Mouse (Mus musculus) A20 (cell line): Measurements from ENCODE around the gene Zbtb20.

ENCODE experiments used
- DNase-seq: peaks from one replicate; pipeline ENCODE4 v3.0.0-alpha.2; 2011; ENCODE audit warnings: low read depth, low spot score

Zbtb20 gene

DNA sequence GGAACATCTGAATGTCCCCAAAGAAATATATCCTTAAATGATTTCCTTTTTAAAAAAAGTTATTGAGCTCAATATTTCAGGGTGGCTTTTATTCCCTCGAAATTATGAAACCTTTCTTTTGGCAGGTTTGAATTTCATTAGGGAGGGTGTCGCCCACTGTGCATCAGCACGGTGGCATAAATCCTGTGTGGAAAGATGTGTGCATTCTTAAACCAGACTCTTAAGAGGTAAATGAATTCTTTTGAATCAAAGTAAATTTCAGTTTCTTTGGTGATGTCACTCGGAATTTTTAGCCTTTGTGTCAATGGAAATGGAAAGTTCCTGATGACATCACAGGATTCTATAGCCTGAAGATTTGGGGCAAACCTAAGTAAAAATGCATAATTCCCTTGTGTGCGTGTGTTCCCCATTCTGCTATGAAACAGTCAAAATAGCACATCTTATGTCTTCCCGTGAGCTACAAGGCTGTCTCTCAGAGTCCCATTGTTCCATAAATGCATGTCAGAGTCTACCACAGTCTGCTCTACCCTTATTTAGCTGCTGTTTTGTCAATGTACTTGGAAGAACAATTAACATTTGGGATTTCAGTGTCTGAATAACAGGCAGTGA is 318.1 kb downstream of the Zbtb20 start:
- no peak for DNase-seq

DNA sequence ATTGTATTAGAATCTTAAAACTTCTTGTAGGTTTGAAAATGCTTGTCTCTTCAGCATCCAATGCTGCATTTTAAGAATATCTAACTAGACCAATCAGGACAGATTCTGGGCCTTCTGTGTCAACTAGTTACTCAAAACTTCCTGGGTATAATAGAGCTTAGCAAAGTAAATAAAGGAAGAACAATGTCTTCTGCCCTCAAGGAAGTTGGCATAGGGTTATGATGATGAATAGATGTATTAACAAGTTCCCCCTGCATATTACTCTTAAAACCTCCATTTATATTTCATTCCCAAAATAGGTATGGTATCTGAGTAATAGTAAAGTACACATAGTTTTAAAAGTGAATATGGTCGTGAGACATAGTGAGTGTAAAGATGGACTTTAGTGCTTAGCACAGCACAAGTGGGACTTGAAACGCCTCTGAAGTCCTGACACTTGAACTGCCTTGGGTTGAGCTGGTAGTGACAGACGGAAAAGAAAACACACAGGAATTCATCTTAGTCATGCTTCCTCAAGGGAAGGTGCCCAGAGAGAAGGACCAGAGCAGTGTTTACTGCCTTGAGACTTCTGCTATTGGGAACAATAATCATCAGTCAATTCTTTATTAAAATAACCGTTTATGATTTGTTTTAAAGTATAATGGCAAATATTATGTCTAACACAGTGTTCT is 341.8 kb downstream of the Zbtb20 start:
- no peak for DNase-seq

DNA sequence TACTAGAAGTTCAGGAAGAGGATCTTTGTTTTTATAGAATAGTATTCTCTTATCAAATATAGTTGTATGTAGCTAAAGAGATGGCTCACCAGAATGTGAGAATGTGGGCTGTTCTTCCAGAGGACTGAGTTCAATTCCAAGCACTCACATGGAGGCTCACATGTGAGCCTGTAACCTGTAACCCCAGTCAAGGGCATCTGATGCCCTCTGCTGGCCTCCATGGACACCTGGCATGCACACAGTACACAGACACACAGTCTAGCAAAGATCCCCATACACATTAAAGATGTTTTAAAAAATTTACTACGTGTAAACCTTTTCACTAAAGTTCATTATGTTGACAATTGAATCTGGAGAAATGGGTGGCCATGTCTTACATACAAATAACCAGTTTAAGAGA is 343.7 kb downstream of the Zbtb20 start:
- DNase-seq = peak; percentile 29

DNA sequence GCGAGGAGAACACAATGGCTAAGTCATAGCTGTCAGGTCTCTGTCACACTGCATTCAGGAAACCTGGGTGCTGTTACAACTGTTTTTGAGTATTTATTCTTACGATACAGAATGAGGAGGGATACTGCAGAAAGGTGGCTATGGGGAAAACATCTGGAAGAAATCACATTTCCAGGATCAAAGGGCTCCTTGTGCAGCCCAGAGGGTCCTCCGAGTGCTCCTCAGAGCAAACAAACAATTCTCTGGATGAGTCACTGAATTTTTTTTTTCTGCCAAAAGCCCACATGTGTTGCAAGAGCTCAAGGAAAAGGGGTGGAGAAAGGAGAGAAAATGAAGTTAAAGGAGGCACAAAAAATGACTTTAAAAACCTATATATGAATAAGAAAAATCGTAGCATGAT is 345.6 kb downstream of the Zbtb20 start:
- no peak for DNase-seq

DNA sequence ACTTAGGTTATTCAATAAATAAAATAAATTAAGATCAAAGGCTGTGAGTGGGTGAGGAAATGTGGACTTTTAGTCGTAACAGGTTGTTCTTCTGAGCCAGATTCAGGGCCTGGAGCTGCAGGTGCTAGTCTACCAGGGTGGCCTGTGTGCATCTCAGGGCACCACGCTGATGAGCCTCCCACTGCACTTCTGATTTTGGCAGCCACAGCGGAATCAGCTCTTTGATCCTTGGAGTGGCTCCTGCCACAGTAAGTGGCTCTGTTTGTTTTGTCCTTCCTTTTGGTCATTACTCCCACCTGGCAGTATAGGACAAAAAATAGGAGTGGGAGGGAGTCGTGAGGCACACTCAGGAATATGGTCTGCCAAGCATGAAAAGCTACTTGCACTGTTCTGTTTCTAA is 354.6 kb downstream of the Zbtb20 start:
- DNase-seq = no peak

DNA sequence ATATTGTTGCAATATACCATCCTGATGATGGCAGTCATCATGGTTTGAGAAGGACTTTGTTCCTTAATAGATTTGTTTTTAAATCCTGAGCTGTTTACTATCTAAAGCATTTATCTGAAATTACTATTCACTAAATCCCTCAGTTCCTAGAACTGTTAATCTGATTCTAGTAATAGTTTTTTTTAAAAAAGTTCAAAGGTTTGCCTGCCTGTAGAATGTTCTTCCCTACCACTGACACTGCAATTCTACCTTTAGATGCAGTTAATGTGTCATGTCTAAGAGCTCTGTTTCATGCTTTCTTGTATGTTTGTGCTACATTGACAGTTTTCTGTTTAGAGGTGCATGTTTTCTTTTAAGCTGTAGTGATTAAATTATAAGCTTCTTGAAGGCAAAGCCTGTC is 358.6 kb downstream of the Zbtb20 start:
- no peak for DNase-seq

DNA sequence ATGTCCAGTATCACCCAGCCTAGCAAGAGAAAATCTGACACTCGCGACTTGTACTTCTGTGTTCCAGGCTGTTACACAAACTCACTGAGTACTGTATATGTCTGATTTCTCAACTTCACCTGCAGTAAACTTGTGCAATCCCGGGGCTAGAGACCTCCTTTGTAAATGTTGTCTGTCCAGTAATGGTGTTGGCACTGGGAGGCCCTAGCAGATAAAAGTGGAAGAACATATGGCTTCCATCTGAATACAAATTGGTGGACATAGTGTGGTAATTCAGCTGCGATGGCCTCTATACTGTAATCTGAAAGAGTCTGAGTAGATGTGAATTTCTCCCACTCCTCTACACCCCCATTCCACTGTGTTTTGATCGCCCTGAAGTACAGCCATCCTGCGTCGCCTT is 359.6 kb downstream of the Zbtb20 start:
- no peak for DNase-seq

DNA sequence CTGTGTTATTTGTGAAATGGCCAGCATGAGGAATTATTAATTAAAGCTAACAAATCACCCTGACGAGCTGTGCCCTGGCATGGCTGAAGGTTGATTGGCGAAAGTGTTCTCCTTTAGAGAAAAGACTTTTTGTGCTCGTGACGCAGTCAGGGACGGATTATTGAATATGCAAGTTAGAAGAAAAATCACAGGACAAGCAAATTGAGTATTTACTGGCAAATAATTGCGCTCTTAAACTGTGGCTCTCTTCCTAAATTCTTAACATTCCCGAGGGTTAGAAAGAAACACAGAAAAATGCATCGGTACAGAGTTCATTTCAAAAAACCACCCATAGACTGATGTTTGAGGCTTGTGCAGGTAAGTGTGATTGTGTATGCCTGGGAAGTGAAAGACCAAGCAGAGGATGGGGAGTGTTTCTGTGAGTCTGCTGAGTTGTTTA is 360.1 kb downstream of the Zbtb20 start:
- DNase-seq = no peak

DNA sequence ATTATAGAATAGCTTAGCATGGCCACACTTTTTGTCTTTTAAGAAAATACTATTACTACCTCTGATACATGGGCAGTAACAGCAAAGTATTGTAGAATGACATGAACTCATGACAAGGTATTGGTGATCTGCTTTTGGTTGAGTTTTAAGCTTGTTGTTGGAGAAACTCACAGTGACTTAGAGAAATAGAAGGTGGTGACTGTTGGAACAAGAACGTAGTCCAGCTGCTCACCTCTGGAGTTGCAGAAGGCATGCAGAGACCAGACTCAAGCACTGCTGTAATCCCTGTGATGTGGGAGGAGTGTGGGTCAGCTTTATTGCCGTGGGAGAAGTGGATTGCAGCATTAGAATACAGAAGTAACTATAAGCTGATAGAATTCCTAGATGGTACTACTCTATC is 361.9 kb downstream of the Zbtb20 start:
- DNase-seq = no peak

DNA sequence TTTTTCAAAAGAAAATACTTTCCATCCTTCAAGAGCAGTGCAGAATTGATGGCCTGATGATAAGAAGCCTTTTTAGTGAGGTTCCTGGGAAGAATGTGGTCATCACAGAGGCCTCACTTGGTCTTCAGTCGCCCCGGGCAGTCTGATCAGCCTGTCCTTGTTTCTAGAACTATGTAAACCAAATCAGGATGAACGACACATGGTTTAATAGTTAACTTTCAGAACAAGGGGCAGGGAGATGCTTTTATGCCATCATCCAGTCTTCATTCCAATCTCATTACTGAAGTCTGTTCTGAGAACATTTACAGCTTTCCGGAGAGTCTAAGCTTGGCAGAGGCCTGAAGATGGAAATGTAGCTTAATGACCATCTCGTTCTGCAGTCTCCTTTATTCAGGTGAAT is 371.3 kb downstream of the Zbtb20 start:
- no peak for DNase-seq

DNA sequence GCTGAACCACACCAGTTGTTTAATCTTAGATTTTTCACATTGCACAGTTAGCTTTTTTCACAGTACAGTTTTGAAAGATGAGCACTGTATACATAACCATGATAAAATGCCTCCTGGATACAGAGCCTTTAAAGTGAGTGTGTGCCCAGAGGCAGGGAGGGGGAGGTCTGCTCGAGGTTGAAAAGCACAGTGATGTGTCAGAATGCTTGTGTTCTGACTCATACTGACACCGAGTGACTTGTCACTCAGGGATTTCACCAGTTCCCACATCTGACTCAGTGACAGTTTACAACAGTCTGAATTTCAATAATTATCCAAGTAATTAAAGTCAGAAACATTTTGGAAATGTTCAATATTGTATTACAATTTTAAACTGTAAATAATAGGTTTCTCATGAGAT is 377.4 kb downstream of the Zbtb20 start:
- peak; percentile 41 for DNase-seq

DNA sequence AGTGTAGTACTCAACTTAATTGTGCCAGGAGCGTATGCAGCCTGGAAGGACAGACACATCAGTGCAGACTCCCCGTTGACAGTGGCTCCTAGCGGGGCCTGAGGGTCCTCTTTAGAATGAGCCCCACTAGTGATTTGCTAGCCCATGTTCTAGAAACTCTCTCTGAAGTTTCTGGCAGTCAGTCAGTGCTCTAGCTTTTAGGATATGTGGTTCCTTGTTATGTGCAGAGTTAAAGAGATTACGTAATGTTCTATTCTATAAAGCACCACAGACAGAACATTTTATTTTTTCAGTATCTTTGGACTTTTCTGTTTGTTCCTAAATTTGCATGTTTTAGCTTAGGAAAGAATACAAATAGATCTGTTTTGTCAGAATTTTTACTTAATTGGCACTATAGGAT is 378.1 kb downstream of the Zbtb20 start:
- no peak for DNase-seq

DNA sequence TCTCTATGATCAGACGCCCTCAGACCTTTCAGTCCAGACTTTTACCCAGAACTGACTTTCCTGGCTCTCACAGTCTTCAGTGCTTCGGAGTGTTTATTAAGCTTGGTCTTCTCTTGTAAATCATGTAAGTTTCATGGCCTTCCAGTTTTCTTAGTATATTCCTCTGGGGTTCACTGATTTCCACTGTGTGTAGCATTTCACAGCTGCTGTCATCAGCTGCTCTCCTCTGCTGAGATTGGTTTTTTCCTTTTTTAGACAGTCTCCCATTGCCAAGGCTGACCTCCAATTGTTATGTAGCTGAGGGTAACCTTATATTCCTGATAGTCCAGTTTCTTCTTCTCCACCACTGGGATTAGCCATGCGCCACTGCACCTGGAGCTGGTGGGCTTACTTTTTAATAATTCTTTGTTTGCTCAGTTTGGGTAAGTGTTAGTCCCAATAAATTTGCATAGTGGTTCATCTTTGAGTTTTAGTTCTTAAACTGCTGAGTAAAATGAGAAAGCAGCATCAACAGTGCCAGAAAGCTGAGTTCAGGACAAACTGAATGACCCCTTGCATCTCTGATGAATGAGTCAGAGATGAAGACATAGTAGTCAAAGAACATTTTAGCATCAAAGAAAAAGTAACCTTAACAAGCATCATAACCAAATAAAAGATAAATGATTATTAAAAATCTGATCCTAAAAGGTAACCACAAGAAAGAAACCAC is 380.7 kb downstream of the Zbtb20 start:
- DNase-seq = no peak

DNA sequence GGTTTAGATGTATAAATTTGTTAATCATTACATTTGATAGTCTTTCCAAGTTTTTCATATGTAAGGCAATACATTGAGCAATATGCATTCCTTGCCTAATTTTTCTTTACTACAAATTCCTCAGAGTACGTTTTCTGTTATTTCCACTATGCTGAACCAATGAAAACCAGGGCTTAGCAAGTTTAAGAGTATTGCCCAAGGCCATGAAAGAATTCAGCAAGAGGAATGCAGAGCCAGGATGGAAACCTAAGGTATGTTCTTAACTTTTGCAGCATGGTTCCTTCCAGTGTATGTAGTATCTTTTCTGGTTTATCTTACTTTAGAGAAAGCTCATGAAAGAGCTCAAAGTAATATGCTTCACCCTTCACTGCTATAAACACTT is 381.2 kb downstream of the Zbtb20 start:
- DNase-seq = no peak

DNA sequence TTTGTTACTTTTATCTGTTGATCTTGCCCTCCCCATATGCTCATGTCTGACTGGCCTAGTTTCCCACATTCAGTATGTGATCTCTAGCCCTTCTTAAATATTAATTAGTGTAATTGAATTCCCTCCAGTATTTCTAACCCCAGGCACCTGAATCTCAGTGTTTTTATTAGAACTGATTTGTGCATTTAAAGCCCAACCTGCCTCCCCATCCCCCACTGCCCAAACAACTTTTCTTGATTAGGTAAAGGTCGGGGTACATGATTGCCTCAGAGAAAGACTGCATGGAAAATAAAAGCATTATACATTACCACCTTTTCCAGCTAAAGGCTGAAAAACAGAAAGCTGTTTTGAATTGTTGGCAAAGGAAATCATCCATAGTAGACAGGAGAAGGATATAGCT is 383.8 kb downstream of the Zbtb20 start:
- no peak for DNase-seq

DNA sequence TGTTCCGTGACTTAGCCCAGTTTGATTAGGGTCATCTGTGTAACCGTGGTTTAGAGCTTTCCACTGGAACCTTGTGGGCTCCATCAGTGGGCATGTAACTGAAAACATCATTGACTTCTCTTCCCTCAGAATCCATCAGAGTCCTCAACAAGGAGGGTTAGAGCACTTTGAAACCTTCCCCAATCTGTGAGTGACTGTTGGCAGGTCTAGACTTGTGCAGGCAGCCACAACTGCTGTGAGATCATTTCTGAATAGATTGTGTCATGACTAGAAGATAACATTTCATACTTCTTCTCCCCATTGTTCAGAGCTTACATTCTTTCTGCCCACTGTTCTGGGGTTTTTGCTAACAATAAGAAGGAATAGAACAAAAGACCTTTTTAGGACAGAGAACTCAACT is 385.2 kb downstream of the Zbtb20 start:
- no peak for DNase-seq

DNA sequence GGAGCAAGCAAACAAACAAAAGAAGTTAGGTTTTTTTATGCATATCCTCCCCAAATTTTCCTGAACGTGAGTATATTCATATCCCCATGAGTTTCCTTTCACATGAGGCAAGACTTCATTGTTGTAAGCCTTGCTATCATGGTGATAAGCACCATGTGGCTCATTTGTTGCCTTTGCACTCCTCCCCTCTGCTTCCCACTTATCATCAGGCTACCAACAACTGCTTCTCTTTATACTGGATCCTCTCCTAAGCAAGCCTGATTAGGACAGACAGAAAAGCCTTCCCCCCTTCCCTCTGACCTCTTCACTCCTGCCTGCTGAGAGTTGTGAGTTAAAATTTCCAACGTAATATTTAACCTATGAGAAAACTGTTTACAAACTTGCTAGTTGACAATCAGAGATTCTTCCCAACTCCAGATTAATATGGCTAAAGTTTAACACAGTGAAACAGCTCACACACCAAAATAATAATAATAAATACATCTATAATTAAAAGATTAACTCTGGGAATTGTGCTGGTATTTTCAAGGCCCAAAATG is 398.4 kb downstream of the Zbtb20 start:
- no peak for DNase-seq

DNA sequence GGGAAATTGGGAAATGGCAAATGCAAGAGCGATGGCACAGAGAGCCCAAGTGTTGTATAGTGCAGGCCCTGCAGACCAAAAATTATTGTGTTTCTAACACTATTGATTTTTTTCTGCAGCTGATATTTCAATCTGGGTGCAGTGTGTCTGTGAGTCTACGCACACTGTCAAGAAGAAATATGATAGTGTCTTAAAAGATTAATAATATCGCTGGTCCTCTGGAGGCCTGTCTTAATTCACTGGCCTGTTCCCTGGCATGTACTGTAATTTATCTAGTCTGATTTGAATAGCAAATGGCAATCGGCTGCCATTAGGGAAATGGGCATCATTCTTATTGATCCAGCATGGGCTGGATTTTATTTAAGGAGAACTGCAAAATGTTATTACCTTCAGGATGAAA is 401.1 kb downstream of the Zbtb20 start:
- DNase-seq = no peak

DNA sequence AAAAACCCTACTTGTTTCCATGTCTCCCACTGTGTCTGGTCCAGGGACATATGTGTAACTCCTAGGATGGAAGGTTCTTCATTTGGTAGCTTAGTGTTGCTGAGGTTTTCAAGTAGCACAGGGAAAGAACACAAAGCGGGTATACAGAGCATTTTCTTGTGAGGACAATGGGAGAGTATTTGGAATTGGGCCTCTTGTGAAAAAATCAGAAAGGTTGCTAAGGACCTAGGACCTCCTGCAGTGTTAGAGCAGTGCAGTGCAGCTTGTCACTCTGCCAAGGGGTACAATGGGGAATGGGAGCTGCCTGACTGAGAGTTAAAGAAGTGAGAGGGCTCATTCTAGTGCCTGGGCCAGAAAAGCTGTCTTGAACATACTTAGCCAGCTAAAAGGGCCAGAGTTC is 410.6 kb downstream of the Zbtb20 start:
- no peak for DNase-seq

DNA sequence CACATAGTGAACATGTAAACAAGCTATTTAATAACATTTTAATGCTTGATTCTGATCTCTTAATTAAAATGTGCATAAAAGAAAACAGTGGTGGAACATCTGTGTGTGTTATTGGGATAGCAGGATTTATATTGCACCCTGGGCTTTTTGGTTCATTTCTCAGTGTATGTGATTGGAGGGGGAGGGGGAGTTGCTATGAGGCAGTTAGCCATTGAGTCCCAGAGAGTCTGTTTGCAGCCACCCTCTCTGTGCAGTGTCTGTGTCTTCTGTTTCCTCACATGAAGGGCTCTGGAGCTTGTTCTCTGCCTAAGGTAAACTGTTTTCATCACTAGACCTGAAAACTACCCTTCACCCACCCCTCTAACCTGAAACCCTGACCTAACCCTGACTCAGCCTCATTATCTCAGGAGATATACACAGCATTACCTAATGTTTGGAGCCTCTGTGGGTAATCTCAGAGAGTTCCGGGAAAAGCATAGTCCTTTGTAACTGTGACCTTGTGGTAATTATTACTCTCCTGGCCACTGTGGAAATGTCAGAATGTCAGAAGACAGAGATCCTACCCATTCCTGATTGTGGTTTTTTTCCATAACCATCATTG is 411.2 kb downstream of the Zbtb20 start:
- no peak for DNase-seq

DNA sequence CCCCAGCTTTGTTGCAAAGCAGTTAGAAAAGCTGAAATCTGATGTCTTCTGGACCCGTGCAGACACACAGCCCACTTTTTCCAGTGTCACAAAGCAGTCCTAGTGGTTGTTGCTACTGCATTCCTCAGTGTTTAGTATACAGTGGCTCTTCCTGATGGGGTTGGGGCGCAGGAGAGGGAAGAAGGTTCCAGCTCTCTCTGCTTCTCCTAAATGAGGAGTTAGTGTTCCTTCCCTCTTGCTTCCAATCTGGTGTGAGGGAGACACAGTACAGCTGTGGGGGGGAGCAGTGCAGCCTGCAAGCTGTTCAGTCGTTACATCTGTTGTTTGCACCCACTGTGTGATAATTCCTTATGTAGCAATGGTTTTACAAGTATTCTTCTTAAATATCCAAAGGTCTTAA is 415.7 kb downstream of the Zbtb20 start:
- DNase-seq = no peak

DNA sequence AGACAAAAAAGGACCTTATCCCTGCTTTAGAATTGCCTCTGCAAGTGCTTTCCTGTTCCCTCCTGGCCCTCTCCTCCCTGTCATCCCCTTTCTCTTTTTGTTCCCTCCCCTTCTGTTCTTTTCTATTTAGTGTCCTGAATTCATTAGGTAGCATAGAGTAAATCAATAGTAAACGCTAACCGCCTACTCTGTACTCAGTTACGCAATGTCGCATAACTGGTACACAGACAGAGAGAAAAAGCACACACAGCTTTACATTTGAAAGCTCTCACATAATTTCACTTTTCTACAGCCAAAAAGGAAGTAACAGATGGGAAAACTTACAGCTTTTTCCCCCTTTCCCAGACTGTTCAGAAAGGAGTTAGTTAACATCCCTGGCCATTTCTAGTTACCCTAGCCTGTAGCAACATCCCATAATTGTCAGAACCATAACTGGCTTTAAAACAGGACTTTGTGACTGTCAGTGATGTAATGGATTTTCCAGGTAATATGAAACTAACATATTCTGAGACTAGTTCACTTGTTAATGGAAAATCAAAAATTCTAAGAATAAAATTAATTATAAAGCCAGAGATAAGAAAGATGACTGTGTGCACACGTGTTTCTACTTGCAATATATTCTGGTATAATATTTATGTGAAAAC is 422.4 kb downstream of the Zbtb20 start:
- DNase-seq = no peak
